Mouse (Mus musculus): ENCODE measurements around the gene Rnh1.

Rnh1 gene

DNA sequence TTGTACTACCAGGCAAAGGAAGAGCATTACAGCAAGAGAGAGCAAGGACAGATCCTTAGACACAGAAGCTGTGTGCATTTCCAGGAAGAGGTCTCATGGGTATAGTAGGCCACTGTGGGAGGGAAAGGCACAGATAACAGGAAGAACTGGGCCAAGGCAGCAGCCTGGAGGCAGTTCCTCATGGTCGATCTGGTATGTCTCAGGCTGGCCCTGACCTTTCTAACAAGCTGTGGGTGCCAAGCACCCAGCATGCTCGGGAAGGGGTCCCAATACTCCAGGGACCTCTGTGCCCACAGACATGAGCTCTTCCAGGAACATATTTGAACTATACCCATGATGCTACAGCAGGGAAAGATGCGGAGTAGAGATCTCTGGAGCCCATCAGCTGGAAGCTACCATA, 31.9 kb upstream of the Rnh1 start:
- no peak for DNase-seq (ENCODE audit: low read depth)

DNA sequence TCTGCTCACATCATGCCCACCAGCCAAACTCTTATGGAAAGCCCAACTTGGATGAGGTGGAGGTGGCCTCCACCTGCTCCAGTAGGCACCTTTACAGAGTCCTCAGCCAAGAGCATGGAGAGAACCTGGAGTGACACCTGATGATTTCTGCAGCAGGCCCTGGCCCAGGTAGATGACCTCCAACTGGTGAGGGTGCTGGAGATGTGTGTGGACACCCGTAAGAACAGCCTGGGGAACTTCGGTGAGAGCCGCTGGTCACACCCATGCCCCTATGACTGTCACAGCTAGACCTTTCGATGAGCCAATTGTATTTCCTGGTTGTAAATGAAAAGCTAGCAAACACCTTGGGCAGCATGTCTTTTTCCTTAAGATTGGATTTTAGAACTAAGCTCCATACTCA, 25.5 kb upstream of the Rnh1 start:
- DNase-seq (ENCODE audit: low read depth) = no peak

DNA sequence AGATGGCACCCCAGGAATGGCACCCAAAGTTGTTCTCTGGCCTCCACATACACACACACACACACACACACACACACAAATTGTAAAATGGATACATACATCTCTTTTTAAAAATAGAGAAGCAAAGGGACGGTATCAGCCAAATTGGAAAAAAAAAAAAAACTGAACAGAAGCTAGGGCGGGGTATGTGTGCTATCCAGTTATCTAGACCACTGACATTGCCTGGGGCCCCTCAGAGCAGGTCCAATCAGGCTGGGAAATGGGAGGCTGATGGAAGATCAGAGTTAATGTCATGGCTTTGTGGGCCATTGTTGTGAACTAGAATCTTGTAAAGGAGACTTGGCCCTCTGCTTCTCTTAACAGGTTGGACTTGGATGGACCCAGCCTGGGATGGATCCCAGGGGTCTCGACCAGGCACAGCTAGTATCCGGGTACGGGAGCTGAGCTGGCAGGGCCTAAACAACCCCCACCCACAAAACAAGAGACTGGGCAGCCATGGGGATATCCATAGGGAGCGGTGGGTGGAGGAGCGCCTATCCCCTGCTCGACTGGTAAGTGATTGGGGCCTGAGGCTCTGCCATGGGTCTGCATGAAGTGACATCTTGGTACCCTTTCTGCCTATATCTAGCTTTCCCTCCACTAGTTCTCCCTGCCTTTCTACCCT, 24.1 kb upstream of the Rnh1 start:
- no peak for DNase-seq (ENCODE audit: low read depth)

DNA sequence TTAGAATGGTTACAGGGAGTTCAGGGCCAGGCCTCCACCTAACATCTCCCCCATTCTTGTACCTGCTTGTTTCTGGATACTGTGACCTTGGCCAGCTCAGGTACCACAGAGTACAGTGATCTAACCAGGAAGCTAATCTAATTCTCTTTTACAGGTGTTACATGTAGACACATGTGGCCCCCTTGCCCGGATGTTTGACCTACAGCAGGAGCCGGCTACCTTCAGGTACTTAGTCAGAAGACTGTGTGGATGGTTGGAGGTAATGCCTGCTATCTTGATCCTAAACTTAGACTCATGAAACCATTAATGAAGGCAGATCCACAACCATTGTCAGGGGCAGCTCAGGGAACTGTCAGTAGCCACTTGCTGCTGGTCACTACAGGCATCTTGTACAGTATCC, 23.1 kb upstream of the Rnh1 start:
- no peak for DNase-seq (ENCODE audit: low read depth)

DNA sequence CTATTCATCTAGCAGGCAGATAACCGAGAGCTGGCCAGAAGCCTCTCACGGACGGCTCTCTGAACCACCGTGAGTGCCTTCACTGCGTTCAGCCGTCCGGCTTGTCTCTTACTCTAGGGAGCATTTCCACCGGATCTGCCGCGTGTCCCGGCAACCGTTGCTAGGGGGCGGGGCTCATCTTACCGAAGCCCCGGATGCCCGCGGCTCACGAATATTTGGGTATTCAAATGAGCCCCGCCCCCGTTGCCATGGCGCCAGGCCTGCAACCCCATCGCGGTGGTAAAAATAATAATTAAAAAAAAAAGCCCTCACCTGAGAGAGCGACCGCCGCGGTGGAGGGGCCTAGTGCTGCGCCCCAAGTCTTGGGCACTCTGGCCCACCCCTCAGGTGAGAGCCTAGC, 22.2 kb upstream of the Rnh1 start:
- DNase-seq (ENCODE audit: low read depth) = peak; percentile 94

DNA sequence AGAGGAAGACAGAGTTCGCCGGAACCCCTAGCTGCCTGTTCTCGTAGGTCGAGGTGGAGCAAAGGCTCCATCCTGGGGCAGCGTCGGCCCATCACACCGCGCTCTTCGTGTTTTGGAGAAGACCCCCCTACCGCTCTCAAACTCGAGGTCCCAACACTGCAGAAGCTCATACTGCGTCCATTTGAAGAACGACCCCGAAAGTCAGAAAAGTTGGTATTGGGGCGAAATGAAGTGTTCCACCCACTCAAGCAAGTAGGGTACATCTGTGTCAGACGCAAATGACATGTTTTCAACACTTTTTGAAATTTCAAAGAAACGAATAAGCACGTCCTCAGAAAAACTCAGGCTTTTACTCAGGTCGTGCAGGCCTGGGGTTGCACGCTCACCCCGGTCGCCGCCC, 21.8 kb upstream of the Rnh1 start:
- no peak for DNase-seq (ENCODE audit: low read depth)

DNA sequence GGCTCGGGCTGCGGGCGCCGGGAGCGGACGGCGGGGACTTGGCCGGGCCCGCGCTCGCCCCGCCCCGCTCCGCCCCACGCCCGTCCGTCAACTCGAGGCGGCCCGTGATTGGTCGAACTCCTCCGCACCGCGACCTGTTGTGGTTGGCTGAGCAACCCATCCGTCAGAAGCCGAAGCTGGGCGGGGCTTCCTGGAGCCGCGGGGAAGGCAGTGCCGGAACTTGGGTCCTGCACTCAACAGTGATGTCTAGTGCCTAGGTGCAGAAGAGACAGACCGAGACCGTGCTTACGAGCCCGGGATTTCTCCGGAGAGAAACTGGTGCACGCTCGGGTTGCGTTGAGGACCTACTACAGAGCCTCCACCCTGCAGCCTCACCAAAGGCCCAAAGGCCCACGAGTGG, 21.3 kb upstream of the Rnh1 start, which contains the start of the genes Hras and Lrrc56:
Hras (minus strand) TSS at position 58 of the 400 bp plus-strand sequence.
Lrrc56 (plus strand) TSS at position 210 of the 400 bp plus-strand sequence.
- peak; percentile 97 for DNase-seq (ENCODE audit: low read depth)

DNA sequence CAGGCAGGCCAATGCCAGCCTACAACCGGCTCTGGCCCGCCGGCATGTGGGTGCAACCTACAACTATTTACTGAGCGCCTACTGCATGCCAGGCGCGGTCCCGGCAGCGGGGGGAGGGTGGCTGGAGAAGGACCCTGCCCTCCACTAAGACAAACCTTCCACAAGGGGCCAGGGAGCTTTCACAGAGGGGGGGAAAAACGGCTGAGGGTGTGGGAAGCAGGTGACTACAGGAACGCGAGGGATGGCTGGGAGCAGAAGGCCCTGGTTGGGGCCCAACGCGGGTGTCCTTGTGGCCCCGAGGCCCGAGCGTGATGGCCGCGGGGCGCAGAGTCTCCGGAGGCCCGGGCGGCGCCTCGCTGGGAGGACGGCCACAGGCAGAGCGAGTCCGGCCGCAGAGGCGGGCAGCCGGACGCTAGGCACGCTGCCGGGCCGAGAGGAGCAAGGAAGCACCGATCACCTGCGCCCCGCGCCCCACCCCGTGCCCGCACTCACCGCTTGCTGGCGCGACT, 20.7 kb upstream of the Rnh1 start:
- no peak for DNase-seq (ENCODE audit: low read depth)

DNA sequence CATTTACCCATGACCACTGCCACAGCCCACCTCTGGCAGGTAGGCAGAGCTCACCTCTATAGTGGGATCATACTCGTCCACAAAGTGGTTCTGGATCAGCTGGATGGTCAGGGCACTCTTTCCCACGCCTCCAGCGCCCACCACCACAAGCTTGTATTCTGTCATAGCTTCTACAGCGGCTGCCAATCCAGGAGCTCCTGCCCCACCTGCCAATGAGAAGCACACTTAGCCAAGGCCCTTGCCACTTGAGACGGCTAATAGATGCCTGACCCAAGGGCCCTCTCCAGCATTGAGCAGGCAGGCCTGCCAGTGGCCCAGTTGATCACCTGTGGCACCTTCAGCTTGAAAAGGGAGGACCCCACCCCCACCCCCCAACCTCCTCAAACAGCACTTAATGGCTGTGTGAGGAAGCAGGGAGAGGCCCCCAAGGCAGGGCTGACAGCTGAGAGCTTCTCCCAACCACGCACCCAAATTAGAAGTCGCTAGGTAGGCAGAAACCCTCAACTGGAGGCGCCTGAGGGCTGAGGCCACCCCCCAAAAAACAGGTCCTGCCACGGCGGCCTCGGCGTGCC, 20.2 kb upstream of the Rnh1 start:
- no peak for DNase-seq (ENCODE audit: low read depth)

DNA sequence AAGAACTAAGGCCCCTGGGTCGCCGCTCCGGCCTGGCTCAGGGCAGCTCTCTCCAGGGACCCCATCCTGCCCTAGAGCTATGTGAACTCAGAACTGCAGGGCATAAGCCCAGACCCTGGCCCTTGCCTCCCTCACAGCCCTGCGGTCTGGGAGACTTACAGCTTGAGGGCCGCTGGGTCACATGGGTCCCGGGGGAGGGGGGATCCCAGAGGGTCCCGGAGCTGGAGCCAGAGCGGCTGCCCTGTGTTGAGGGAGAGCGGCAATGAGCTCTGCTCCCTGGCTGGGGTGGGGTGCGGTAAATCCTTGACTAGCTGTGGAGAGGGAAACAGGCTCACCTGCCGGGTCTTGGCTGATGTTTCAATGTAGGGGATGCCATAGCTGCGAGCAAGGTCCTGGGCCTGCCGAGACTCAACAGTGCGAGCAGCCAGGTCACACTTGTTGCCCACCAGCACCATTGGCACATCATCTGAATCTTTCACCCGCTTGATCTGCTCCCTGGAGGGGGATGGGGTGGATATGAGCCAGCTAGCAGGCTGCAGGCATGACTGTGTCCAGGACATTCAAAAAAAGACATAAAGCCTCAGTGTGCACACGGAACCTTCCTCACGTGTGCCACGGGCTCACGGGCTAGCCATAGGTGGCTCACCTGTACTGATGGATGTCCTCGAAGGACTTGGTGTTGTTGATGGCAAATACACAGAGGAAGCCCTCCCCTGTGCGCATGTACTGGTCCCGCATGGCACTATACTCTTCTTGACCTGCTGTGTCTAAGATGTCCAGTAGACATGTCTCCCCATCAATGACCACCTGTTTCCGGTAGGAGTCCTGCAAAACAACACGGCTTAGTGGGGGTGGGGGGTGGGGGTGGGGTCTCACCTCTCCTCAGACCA, 19.4 kb upstream of the Rnh1 start:
- no peak for DNase-seq (ENCODE audit: low read depth)

DNA sequence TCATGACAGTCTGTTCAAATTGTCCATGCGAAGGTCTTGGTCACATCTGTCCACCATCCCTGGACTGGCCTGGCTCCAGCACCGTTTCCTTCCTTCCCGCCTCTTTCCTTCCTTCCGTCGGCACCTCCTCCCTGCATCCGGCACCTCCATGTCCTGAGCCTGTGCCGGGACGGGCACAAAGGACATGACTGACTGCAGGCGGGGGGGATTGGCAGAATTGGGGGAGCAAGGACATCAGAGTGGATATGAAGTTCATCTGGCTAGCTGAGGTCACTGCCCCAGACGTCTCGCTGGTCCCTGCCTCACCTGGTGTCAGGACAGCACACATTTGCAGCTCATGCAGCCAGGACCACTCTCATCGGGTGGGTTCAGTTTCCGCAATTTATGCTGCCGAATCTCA, 18.4 kb upstream of the Rnh1 start:
- DNase-seq (ENCODE audit: low read depth) = no peak

DNA sequence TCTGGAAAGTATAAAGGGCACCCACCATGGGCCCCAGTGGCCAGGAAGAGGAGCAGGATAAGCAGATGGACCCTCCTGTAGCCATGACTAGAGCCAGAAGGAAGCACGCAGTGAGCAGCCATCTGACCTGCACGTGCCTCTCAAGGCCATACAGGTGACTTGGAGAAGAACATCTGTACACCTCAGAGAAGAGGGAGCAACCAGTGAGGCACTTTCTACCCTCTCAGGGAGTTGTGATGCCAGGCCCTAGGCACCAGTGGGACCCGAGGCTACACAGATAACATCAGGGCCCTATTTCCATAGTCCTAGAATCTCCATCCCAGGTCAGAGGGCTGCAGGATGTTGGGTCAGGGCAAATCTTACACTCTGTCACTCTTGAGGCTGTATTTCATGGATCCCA, 17.6 kb upstream of the Rnh1 start:
- DNase-seq (ENCODE audit: low read depth) = no peak

DNA sequence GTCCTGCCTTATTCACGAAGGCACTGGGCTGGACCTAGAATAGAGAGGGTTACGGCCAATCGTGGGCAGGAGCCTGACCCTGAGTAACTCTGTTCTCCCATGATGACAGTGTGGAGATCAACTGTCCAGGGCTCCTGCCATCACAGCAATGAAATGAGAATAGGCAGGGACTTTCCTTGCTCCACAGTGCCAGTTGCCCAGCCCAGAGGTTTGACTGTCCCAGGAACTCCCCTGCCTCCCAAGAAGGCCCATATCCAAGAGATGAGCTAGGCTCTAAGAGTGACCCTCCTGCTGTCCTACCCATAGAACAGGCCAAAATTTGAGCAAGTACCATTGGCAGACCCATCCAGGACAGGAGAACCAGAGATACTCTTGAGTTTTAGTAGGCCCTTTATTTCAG, 16.1 kb upstream of the Rnh1 start:
- DNase-seq (ENCODE audit: low read depth) = no peak

DNA sequence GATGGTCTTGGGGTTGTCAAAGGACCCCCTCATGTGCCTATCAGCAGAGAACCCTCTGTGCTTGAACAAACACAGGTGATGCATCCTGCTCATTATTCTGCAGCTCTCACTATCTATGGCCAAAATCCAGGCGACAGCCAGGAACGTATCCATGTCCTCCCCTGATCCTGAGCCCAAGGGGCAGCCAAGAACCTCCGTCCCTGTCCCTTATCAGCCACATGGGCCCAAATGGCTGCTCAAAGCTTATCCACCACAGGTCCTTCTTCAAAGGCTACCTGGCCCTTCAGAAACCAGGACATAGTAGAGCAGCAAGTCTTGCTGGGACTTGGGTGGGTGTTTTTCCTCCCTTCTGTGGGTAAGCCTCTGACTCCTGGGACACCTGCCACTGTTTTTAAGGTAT, 15.5 kb upstream of the Rnh1 start:
- no peak for DNase-seq (ENCODE audit: low read depth)

DNA sequence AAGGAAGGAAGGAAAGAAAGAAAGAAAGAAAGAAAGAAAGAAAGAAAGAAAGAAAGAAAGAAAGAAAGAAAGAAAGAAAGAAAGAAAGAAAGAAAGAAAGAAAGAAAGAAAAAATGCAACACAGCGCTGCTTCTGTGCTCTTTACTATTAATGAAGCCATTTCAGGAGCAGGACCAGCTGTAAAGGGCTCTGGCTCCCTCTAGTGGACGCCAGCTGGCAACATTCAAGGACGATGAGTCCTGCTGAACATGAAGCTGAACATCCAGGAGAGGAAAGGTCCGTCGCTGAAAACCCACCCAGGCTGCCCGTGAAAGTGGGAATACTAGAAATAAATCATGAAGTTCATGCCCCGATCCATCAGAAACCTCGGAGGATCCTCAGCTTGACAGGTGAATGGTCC, 3.5 kb upstream of the Rnh1 start:
- DNase-seq (ENCODE audit: low read depth) = peak; percentile 87

DNA sequence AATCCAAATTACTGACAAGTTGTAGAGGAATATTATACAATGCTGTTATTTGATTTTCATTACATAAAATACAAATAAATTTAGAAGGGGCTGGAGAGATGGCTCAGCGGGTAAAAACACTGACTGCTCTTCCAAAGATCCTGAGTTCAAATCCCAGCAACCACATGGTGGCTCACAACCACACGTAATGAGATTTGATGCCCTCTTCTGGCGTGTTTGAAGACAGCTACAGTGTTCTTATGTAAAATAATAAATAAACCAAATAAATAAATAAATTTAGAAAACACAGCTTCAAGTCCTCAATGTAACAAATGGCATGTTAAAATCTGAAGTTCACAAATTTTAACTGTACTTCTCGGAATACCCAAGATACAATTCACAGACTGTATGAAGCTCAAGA, 2.4 kb upstream of the Rnh1 start:
- DNase-seq (ENCODE audit: low read depth) = no peak

DNA sequence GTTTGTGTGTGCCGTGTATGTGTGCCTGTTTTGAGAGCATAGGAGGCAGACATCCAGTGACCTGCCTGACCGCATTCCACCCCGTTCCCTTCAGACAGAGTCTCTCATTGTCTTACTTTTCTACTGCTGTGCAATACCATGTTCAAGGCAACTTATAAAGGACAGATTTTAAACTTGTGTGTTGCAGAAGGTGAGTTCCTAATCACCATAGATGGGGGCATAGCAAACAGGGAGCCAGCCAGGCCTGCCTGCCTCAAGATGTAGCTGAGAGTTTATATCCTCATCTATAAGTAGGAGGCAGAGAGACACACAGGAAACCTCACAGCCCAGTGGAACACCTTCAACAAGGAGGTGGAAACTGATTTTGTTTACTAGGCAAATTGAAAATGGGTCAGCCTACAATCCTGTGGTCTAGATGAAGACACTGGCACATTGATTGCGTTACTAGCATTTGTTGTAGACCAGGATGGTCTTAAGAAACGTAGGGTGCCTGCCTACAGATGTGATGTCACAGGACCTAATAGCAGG, 730 bp upstream of the Rnh1 start:
- no peak for DNase-seq (ENCODE audit: low read depth)

DNA sequence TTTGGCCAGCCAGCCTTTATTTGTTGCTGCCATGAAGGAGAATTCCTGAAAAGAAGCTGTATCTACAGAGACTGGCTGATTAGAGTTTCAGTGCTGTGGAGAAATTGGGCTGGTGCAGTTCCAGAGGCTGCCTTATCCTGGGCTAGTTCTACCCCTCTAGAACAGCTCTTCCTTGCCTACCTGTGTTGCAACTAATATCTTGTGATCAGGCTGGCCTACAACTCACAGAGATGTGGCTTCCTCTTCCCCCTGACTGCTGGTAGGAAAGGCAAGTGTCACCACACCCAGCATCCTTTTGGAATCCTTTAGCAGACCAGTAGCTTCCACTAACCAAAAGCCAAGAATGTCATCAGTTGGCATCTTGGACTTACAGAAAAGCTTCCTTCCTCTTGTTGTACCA, 2.8 kb downstream of the Rnh1 start:
- DNase-seq (ENCODE audit: low read depth) = no peak

DNA sequence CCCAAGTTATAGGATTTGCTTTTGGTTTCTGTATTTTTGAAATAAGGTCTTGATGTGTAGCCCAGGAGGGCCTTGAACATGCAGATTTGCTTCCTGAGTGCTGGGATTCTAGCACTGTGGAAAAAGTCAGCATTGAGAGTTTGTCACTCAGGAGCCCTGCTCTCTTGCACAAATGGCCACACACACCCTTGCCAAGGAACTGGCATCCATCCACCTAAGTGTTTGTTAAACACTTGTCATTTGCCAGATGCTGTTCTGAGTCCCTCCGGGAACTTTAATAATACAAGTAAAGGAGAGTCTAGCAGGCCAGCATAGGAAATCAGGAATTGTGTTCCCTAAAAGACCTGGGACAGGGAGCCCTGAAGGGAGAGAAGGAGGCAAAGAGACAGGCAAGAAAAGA, 3.4 kb downstream of the Rnh1 start:
- DNase-seq (ENCODE audit: low read depth) = no peak

DNA sequence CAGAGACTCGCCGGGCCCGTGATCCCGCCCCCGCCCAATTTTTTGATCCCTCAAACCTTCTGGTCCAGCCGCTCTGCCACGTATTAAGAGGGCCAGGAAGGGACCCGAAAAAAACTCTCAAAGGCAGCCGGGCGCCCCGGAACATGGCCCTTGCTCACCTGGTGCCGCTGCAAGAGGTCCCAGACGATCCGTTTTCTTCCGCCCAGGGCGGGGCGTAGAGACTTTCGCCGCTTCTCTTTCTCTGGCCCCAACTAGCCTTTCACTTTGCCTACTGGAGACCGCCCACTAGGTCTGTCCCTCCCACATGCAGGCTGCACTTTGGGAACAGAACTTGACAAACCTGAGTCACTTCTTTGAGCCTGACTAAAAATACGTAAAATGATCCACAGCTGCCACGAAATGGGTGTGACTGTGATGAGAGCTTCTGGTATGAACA, 4.1 kb downstream of the Rnh1 start:
- peak; percentile 78 for DNase-seq (ENCODE audit: low read depth)

DNA sequence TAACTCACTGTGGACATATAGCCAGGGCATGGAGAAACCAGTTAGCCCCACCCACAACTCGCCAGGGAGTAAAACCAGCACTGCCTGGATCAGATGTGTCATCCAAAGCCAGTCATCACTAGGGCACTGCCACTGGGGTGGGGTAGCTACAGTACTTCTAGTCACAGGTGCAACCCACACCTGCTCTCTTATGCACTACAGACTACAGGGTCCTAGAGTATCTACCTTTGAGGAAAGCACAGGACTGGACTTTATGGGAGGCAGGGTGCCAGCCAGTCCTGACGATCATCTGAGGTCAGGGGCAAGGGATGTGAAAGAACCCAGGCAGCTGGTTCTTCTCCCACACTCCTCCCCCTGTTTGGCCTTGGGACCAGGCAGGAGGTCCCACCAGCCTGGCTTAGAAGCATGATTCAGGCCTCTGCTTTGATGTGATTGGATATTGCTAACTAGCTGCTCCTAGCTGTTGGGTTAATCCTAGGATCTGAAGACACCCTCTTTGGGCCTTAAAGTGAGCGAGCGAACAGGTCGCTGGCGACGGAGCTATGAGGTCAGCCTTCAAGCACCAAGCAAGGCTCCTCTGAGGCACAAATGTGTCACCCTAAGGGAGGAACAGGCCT, 4.6 kb downstream of the Rnh1 start:
- DNase-seq (ENCODE audit: low read depth) = no peak

DNA sequence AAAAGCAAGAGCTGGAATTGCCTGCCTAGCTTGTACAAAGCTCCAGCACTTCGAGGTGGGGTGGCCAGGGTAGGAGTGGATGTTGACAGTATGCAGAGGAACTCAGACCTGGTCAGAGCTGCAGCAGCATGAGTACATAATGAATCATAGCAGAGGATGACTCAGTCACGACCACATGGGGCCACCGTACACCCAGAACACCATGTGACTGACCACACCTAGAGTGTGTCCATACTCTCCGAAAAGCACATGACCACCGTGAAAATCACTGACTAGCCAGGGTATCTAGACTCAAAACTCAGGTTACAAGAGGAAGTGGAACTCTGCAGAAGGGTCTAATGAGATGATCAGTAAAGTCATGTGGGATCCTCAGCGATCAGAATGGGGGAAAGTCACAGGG, 7.8 kb downstream of the Rnh1 start:
- DNase-seq (ENCODE audit: low read depth) = no peak

Measured in c-Kit-positive CD71-positive TER-119-negative erythroid progenitor cells, embryonic 14.5 days (primary cell).